Mouse (Mus musculus) C2C12 (cell line): Measurements from ENCODE around the gene Anapc5. TPM values are rescaled to one million over a fixed set of nuclear protein-coding genes. Genes with fewer than 3 reads are reported as not detected.

Experiments used
- H3K27me3 ChIP-seq: one replicate; pipeline ENCODE4 v1.6.1; 2011; ENCODE audit not compliant: control insufficient read depth, insufficient read depth, insufficient read length
- H3K36me3 ChIP-seq: one replicate; pipeline ENCODE4 v1.6.1; 2011; ENCODE audit not compliant: control insufficient read depth, insufficient read depth
- H3K4me3 ChIP-seq: one replicate; pipeline ENCODE4 v1.5.1; 2011; ENCODE audit warnings: mild to moderate bottlenecking, control low read depth; ENCODE audit not compliant: poor library complexity, insufficient read depth, severe bottlenecking
- H3K79me2 ChIP-seq: one replicate; pipeline ENCODE4 v1.6.1; 2011; ENCODE audit not compliant: control insufficient read depth, insufficient read depth
- H3K79me3 ChIP-seq: one replicate; pipeline ENCODE4 v1.6.1; 2011; ENCODE audit warnings: low read depth, control low read depth
- H3ac ChIP-seq: one replicate; pipeline ENCODE3; 2011; ENCODE audit warnings: low read depth; ENCODE audit not compliant: control insufficient read depth, insufficient read length
- CEBPB ChIP-seq: IDR thresholded peaks from one replicate; pipeline ENCODE4 v1.6.1; 2011; ENCODE audit warnings: low read depth, mild to moderate bottlenecking, control low read depth, moderate library complexity
- CTCF ChIP-seq: IDR thresholded peaks from one replicate; pipeline ENCODE4 v1.5.1; 2011; ENCODE audit not compliant: control insufficient read depth, insufficient read depth, insufficient read length
- FOSL1 ChIP-seq: IDR thresholded peaks from one replicate; pipeline ENCODE4 v1.8.0; 2011; ENCODE audit warnings: mild to moderate bottlenecking, low read length; ENCODE audit not compliant: poor library complexity, insufficient read depth, severe bottlenecking
- MAX ChIP-seq: IDR thresholded peaks from one replicate; pipeline ENCODE4 v1.6.1; 2011; ENCODE audit warnings: mild to moderate bottlenecking, control low read depth
- MYOD1 ChIP-seq: IDR thresholded peaks from one replicate; pipeline ENCODE4 v1.6.1; 2011; ENCODE audit warnings: low read depth; ENCODE audit not compliant: control insufficient read depth, insufficient read length
- MYOG ChIP-seq: IDR thresholded peaks from one replicate; pipeline ENCODE4 v1.6.1; 2011; ENCODE audit not compliant: control insufficient read depth, insufficient read length; ENCODE audit errors: extremely low read depth
- USF1 ChIP-seq: IDR thresholded peaks from one replicate; pipeline ENCODE4 v1.6.1; 2011; ENCODE audit warnings: low read depth, mild to moderate bottlenecking, control low read depth, moderate library complexity
- polyA plus RNA-seq: library from polyadenylated mRNA; unstranded; fragments of >200 nt; fragmentation: generic; extraction: Trizol; gene quantifications from one replicate; pipeline ENCODE4 v1.2.1, GENCODE M21; 2012; ENCODE audit warnings: missing spikeins

Gene Anapc5
- polyA plus RNA-seq, 1 experiment = 223 TPM

DNA sequence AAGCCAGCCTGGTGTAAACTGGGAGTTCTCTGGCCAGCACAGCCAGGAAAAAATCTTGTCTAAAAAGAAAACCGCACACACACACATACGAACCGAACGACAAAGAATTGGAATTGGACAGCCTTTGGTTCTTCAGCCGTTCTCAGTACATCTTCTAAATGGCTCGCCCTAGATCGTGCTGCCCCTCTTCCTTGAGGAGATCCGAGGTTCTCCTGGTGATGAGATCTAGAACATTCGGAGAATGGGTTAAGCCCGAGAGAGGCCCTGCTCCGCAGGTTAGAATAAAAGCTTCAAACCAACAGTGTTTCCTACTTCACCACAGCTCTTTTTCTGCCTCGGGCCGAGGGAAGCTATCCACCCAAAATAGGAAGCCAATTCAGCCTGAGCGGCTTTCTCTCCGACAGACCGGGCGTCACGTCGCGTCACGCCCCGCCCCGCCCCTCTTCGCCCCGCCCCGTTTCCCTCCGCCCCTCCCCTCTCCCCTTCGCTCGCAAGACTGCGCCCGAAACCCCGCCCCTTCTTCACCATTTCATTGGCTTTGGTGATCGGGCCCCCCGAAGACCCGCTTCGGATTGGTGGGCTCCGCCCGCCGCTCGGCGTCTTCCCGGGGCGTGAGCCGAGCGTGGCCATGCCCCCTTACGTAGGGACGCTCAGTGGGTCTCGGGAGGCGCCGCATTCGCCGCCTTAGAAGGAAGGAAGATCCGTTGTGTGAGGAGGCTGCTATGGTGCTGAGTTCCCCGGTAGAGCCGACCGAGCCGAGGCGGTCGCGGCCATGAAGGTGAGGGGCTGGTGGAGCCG lies 28.6 kb upstream of the Anapc5 start, which contains the start of gene Rnf34:
TSS of gene Rnf34 (plus strand) at position 528 of the 798 bp plus-strand sequence.
- H3K4me3 ChIP-seq = peak within 1 kb of the TSS; percentile 85
- H3K79me3 ChIP-seq = peaks cover 5% of the 10 kb centered on the region
- peak within 1 kb of the TSS; percentile 92 for H3ac ChIP-seq
- no peaks in the 10 kb centered on the region for H3K27me3 ChIP-seq
- H3K79me2 ChIP-seq = peaks cover 16% of the 10 kb centered on the region
- H3K36me3 ChIP-seq = no peaks in the 10 kb centered on the region
- TF ChIP-seq CTCF (no peak), MYOD1 (no peak), USF1 (no peak), MYOG (no peak), MAX (no peak), CEBPB (no peak), FOSL1 (no peak)

- peaks cover 3% of the 10 kb centered on the region for H3K27me3 ChIP-seq
- no peak overlapping the region for H3K4me3 ChIP-seq
- no peaks in the 10 kb centered on the region for H3K36me3 ChIP-seq
- no peaks in the 10 kb centered on the region for H3K79me2 ChIP-seq
- no peaks in the 10 kb centered on the region for H3K79me3 ChIP-seq
- no peak for TF ChIP-seq CTCF
- no peak for TF ChIP-seq MYOD1
- no peak for TF ChIP-seq USF1
- no peak overlapping the region for H3ac ChIP-seq
These were observed 22.7 kb upstream of the Anapc5 start for GRCm38 (mm10) chr5:122843799-122844198.

DNA sequence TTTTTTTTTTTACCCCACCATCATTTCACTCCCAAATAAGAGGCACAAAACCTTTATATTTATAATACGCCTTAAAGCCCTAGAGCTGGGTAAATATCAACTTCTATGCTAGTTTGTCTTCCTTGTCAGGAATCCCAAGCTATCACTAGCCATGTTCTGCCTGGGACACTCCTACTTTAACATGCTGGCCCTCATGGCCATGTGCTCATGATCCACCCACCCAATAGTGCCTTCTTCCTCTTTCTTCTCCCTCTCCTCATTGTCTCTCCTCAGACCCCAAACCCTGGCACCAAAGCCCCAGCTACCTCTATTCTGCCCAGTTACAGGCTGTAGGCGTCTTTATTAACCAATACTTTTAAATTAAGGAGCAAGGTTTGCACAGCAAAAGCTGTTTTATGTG lies 20.0 kb upstream of the Anapc5 start:
- no peaks in the 10 kb centered on the region for H3K79me2 ChIP-seq
- TF ChIP-seq MAX (no peak), FOSL1 (no peak), CEBPB (no peak), USF1 (no peak), MYOG (no peak), MYOD1 (no peak), CTCF (no peak)
- H3K4me3 ChIP-seq = no peak overlapping the region

GRCm38 (mm10) chr5:122832996-122833395 lies 11.9 kb upstream of the Anapc5 start:
- no peak overlapping the region for H3ac ChIP-seq
- H3K27me3 ChIP-seq = no peaks in the 10 kb centered on the region
- no peaks in the 10 kb centered on the region for H3K79me3 ChIP-seq
- no peak overlapping the region for H3K4me3 ChIP-seq
- no peaks in the 10 kb centered on the region for H3K79me2 ChIP-seq
- TF ChIP-seq MAX = no peak
- H3K36me3 ChIP-seq = no peaks in the 10 kb centered on the region

More for the DNA sequence above, 20.0 kb upstream of the Anapc5 start:
- no peaks in the 10 kb centered on the region for H3K79me3 ChIP-seq
- H3K36me3 ChIP-seq = no peaks in the 10 kb centered on the region
- H3K27me3 ChIP-seq = peaks cover 3% of the 10 kb centered on the region
- H3ac ChIP-seq = no peak overlapping the region

DNA sequence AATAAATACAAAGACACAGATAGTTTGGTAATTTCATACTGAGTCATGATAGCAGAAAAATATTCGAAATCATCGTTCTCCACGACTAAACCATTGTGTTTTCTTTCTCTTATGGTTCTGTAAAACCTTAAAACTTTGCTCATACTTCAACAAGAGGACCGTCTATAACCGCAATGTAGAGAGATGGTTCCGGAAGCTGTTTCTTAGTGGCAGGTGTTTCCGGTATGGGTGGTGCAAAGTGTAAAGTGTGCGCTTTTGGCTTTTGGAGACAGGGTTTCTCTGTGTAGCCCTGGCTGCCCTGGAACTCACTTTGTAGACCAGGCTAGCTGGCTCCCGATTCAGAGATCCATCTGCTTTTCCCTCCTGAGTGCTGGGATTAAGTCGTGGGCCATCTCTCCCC lies 11.4 kb upstream of the Anapc5 start:
- Histone ChIP-seq H3K27me3 (no peaks in the 10 kb centered on the region), H3K36me3 (no peaks in the 10 kb centered on the region), H3ac (no peak overlapping the region), H3K79me2 (no peaks in the 10 kb centered on the region), H3K4me3 (no peak overlapping the region), H3K79me3 (no peaks in the 10 kb centered on the region)
- TF ChIP-seq FOSL1 = no peak
- TF ChIP-seq MYOG = no peak
- no peak for TF ChIP-seq USF1
- TF ChIP-seq MYOD1 = no peak
- TF ChIP-seq CEBPB = no peak
- no peak for TF ChIP-seq CTCF
- no peak for TF ChIP-seq MAX

GRCm38 (mm10) chr5:122825099-122825498 lies 4.0 kb upstream of the Anapc5 start:
- H3K27me3 ChIP-seq = no peaks in the 10 kb centered on the region
- H3K79me2 ChIP-seq = peaks cover 5% of the 10 kb centered on the region
- H3K4me3 ChIP-seq = no peak overlapping the region
- no peak overlapping the region for H3ac ChIP-seq
- TF ChIP-seq FOSL1 (no peak), MAX (no peak), MYOD1 (no peak), USF1 (no peak), CEBPB (no peak)
- peaks cover 5% of the 10 kb centered on the region for H3K79me3 ChIP-seq
- no peaks in the 10 kb centered on the region for H3K36me3 ChIP-seq
